Mouse (Mus musculus) thymus, adult 2 months (tissue): ENCODE data around the gene Ccnk.

Experiments used
- CTCF ChIP-seq: fragments of 200-500 bp; IDR thresholded peaks from 2 replicates; pipeline ENCODE4 v1.5.1; 2012; ENCODE audit warnings: mild to moderate bottlenecking, control low read depth, low read length, moderate library complexity, borderline replicate concordance; ENCODE audit not compliant: control insufficient read depth, poor library complexity, insufficient read depth; ENCODE audit errors: extremely low read depth
- POLR2A ChIP-seq: fragments of 200-500 bp; IDR thresholded peaks from 2 replicates; pipeline ENCODE4 v1.6.1; 2012; ENCODE audit warnings: mild to moderate bottlenecking, low read length, control low read depth, moderate library complexity; ENCODE audit not compliant: control insufficient read depth, poor library complexity, insufficient read depth; ENCODE audit errors: extremely low read depth

DNA sequence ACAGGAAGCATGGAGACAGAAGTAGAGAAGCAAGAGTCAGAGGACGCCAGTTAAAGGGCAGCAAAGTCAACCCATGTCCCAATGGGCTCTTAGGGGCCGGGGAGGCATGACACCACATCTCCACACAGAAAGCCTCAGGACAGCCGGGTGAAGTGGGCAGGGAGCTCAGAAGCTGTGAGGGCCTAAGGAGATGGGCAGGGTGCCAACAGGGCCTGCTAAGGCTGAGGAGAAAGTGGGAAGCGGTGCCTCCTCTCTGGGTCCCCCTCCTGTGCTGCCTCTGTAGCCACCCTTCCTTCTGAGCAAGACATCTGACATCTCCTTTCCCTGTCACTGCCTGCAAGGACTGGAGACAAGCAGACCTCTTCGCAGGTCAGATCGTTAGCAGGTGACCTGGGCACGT, 46.4 kb downstream of the Ccnk start:
- TF ChIP-seq POLR2A (no peak), CTCF (no peak)
